Mouse (Mus musculus) forebrain, embryonic 14.5 days (tissue): ENCODE data around the gene Gm49369. TPM values are rescaled to one million over a fixed set of nuclear protein-coding genes. Genes with fewer than 3 reads are reported as not detected.
"Not testable (repeated sequence)": the region's sequence is repeated elsewhere in the genome, so short reads cannot be mapped to it uniquely, and the experiment has no call there.

Source experiments
- ATAC-seq: fragments of 200-750 bp; cut with Nextera tagmentation; 2 replicates; pipeline ENCODE4 v1.8.0; 2017; ENCODE audit warnings: mild to moderate bottlenecking, moderate library complexity
- DNase-seq: peaks from one replicate; pipeline ENCODE4 v3.0.0-alpha.2; 2015; ENCODE audit warnings: low spot score
- H3K27ac ChIP-seq: fragments of 300-500 bp; sonication (generic); 2 replicates; pipeline ENCODE4 v1.5.1; 2014; ENCODE audit warnings: low read depth, mild to moderate bottlenecking, control low read depth, low read length, moderate library complexity
- H3K27me3 ChIP-seq: fragments of 300-500 bp; sonication (generic); replicated peaks from 2 replicates; pipeline ENCODE4 v1.6.1; 2014; ENCODE audit warnings: low read length, control low read depth, mixed read lengths; ENCODE audit not compliant: control insufficient read depth, insufficient read depth
- H3K36me3 ChIP-seq: fragments of 300-500 bp; sonication (generic); 2 replicates; pipeline ENCODE4 v1.6.1; 2014; ENCODE audit warnings: low read length, control low read depth; ENCODE audit not compliant: control insufficient read depth, insufficient read depth
- H3K4me1 ChIP-seq: fragments of 300-500 bp; sonication (generic); 2 replicates; pipeline ENCODE4 v1.6.1; 2014; ENCODE audit warnings: antibody characterized with exemption, low read length, control low read depth; ENCODE audit not compliant: control insufficient read depth, insufficient read depth
- H3K4me2 ChIP-seq: fragments of 300-500 bp; sonication (generic); 2 replicates; pipeline ENCODE4 v1.6.1; 2014; ENCODE audit warnings: mild to moderate bottlenecking, control low read depth, low read length
- H3K4me3 ChIP-seq: fragments of 300-500 bp; sonication (generic); 2 replicates; pipeline ENCODE4 v1.5.1; 2014; ENCODE audit warnings: low read depth, low read length, control low read depth
- H3K9ac ChIP-seq: fragments of 300-500 bp; sonication (generic); 2 replicates; pipeline ENCODE4 v1.6.1; 2014; ENCODE audit warnings: mild to moderate bottlenecking, low read length, control low read depth, moderate library complexity
- H3K9me3 ChIP-seq: fragments of 300-500 bp; sonication (generic); replicated peaks from 2 replicates; pipeline ENCODE4 v1.6.1; 2016; ENCODE audit warnings: low read length, control low read depth, mixed read lengths; ENCODE audit not compliant: control insufficient read depth
- WGBS: fragments of 180-500 bp; shearing (Covaris S2); extraction: QIAGEN DNeasy Blood & Tissue Kit; methylation state at CpG from one replicate; pipeline ENCODE4 v1.1.7; 2014; 5-methylcytosine and 5-hydroxymethylcytosine counted together
- polyA plus RNA-seq: library from polyadenylated mRNA; unstranded; fragments of >200 nt; fragmentation: Nextera tagmentation; extraction: Ambion mirVana; gene quantifications from 2 replicates; pipeline ENCODE4 v1.2.1, GENCODE M21; 2014

Gene Gm49369
- polyA plus RNA-seq, 1 experiment from 2014 or later: not detected

DNA sequence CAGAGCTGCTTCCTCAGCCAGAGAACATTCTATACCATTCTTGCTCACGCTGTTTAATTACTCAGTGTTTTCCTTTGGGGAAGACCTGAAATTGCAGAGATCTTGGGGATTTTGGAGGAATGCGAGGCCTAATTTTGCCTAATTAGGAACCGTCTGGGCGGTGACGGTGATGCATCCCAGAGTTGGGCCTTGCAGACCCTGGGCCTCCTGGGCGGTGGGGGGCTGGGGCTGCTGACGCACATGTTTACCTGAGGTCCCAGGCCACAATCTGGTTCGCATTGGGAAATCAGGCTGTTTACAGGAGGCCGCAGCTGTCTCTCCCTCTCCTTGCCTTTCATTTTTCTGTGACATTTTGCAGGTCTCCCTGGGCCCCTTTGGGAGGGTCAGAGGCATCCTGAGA lies 49.7 kb downstream of the Gm49369 start:
- not testable (repeated sequence) for H3K4me3 ChIP-seq, H3K4me2 ChIP-seq, H3K9ac ChIP-seq, H3K9me3 ChIP-seq, H3K27me3 ChIP-seq, H3K36me3 ChIP-seq, H3K27ac ChIP-seq, DNase-seq, H3K4me1 ChIP-seq, ATAC-seq
- 57% methylated on average over 3 of the region's 9 CpGs for WGBS

DNA sequence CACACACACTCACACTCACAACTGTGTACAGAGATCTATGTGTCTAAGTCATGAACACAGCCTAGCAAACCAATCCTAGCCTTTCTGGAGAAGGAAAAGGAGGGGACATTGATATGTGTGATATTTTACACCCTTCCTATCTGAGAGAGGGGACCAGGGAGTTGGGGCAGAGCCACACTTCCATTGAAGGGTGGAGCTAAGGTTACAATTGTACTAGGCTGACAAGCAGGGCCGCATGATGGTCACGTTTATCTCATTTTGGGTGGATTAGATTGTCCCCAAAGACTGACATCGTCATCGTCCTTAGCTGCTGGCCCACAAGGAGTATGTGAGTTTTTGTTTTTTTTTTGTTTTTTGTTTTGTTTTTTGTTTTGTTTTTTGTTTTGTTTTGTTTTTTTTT lies 51.2 kb downstream of the Gm49369 start:
- H3K27me3 ChIP-seq: no peaks in the 10 kb centered on the region
- no peaks in the 10 kb centered on the region for H3K4me1 ChIP-seq
- no peak overlapping the region for H3K27ac ChIP-seq
- DNase-seq: no peak
- no peaks in the 10 kb centered on the region for H3K36me3 ChIP-seq
- 85% methylated on average over 4 of the region's 4 CpGs for WGBS
- no peak for ATAC-seq
- no peak overlapping the region for H3K9ac ChIP-seq
- no peaks in the 10 kb centered on the region for H3K9me3 ChIP-seq
- no peak overlapping the region for H3K4me2 ChIP-seq
- H3K4me3 ChIP-seq: no peak overlapping the region

DNA sequence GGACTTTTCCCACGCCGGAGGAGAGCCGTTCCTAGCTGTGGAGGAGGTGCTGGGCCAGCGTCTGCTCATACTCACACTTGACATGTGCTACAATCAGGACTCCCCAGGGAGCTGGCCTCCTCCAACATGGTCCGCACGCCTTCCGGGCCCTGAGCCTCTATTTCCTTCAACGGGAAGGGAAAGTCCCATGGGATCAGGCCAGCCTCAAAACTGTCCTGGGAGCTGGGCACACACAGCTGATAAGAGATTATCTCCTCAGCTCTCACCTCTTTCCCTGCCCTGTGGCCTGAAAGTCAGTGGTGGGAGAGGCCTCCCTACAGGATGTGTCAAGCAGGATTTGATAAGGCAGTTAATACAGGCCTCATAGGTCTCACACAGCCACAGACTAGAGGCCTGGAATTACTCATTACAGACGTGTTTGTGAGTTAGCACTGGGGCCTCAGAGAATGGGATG lies 52.2 kb downstream of the Gm49369 start:
- 89% methylated on average over 9 of the region's 9 CpGs for WGBS

DNA sequence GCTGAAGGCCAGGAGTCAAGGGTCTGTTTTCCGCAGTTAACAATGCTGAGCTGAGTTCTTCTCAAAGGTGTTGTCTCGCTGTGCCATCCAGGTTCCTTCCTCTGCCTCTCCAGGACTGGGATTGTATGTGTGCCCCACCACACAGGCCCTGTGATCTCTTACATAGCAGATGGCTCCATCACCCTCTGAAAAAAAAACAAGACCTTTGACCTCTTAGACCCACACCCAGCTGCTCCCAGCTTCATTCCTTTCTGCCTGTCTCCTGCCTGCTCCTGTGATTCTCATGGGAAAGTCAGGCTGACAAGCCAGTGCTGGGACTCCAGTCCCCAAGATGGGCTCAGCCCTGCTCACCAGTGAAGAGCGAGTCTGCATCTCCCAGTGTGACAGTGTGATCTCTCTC lies 54.0 kb downstream of the Gm49369 start:
- H3K27ac ChIP-seq: no peak overlapping the region
- 75% methylated on average over 3 of the region's 3 CpGs for WGBS
- no peak for ATAC-seq
- H3K27me3 ChIP-seq: no peaks in the 10 kb centered on the region
- no peak for DNase-seq
- H3K4me2 ChIP-seq: no peak overlapping the region
- no peaks in the 10 kb centered on the region for H3K4me1 ChIP-seq
- no peak overlapping the region for H3K9ac ChIP-seq
- H3K36me3 ChIP-seq: no peaks in the 10 kb centered on the region
- no peak overlapping the region for H3K4me3 ChIP-seq
- no peaks in the 10 kb centered on the region for H3K9me3 ChIP-seq

More for the DNA sequence above, 52.2 kb downstream of the Gm49369 start:
- ATAC-seq (no peak), DNase-seq (no peak)
- Histone ChIP-seq H3K9me3 (no peaks in the 10 kb centered on the region), H3K36me3 (no peaks in the 10 kb centered on the region), H3K4me3 (no peak overlapping the region), H3K27me3 (no peaks in the 10 kb centered on the region), H3K9ac (no peak overlapping the region), H3K4me2 (no peak overlapping the region), H3K27ac (no peak overlapping the region), H3K4me1 (no peaks in the 10 kb centered on the region)

DNA sequence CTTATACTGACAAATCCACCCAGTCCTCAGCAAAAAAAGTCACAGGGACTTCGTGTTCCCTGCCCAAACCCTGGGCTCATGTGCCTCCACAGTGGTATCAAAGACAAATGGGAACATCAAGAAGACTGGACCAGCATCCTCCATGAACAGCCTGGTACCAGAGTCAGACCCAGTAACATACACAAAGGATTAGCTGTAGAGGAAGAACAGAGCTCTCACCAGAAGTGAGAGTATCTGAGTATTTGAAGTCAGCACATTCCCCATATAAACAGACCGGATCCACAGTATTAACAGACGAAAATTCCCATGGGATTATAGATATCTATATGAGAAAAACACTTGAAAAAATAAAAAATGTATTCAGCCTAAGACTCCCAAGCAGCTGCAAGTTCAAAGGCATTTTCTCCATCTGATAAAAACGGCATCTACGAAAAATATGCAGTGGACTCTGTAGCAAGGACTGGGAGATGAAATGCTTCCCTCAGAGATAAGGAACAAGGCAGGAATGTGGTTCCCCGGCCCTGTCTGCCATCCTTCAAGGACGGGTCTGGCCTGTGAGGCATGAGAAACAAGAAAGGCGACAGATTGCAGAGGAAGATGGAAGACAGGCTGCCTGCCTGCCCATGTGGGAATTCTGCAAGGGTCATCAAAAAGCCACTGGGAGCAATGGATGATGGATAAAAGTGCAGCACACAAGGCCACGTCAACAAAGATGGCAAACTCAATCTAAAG lies 55.6 kb downstream of the Gm49369 start:
- no peaks in the 10 kb centered on the region for H3K27me3 ChIP-seq
- 75% methylated on average over 9 of the region's 9 CpGs for WGBS
- H3K9me3 ChIP-seq: no peaks in the 10 kb centered on the region
- H3K27ac ChIP-seq: no peak overlapping the region
- DNase-seq: no peak
- H3K4me3 ChIP-seq: no peak overlapping the region
- no peak overlapping the region for H3K4me2 ChIP-seq
- no peaks in the 10 kb centered on the region for H3K4me1 ChIP-seq
- no peak for ATAC-seq
- H3K9ac ChIP-seq: no peak overlapping the region
- no peaks in the 10 kb centered on the region for H3K36me3 ChIP-seq

DNA sequence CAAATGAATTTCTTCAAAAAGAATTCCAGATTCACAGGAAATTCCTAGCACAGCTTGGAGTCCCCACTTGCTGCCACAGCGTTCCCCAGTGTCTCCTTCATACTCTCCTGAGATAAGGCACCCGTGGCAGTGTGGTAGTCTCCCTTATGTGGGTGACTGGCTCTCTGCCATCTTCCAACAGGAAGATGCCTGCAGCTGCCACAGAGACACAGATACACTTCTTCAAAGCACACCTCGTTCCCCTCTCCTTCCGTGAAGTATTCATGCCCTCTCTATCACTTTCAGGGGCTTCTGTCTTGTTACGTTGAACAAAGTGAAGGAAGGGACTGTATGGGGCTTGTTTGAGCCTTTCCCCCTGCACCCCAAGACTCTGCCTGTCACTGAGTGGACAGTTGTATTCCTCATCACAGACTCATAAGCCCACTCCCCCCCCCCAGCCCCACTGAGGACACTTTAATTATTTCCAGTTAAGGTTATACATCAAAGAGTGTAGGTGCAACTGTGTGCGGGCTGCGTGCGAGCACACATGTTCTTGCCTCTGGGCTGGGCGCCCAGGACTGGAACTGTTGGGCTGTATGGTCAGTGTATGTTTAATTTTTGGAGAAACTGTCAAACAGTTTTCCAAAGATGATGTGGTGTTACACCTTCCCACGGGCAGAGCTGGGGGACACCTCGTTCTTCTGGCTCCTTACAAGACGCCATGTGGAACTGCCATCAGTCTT lies 58.9 kb downstream of the Gm49369 start:
- Histone ChIP-seq H3K4me2 (no peak overlapping the region), H3K4me3 (no peak overlapping the region), H3K36me3 (no peaks in the 10 kb centered on the region), H3K27me3 (no peaks in the 10 kb centered on the region), H3K27ac (no peak overlapping the region), H3K9me3 (no peaks in the 10 kb centered on the region), H3K4me1 (no peaks in the 10 kb centered on the region; the same call in 1 of the 2 replicates), H3K9ac (no peak overlapping the region)
- 89% methylated on average over 12 of the region's 12 CpGs for WGBS
- no peak for ATAC-seq
- no peak for DNase-seq

DNA sequence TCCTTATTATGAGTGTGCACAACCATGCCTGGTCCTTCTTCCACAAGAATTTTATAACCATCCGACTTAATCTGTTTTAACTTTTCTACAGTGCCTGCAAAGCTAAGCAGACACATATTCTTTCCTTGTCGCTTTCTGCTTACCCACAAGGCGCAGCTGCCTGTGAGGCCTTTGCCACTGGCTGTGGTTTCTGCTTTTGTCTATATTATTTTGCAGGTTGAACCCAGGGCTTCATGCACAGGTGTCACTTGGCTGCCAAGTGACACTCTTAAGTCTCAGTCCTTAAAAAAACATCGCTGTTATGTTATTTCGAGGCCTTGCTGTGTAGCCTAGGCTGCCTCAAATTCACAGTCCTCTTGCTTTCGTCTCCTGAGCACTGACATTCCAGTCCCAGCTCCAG lies 59.8 kb downstream of the Gm49369 start:
- no peak overlapping the region for H3K9ac ChIP-seq
- WGBS: 92% methylated on average over 6 of the region's 6 CpGs

DNA sequence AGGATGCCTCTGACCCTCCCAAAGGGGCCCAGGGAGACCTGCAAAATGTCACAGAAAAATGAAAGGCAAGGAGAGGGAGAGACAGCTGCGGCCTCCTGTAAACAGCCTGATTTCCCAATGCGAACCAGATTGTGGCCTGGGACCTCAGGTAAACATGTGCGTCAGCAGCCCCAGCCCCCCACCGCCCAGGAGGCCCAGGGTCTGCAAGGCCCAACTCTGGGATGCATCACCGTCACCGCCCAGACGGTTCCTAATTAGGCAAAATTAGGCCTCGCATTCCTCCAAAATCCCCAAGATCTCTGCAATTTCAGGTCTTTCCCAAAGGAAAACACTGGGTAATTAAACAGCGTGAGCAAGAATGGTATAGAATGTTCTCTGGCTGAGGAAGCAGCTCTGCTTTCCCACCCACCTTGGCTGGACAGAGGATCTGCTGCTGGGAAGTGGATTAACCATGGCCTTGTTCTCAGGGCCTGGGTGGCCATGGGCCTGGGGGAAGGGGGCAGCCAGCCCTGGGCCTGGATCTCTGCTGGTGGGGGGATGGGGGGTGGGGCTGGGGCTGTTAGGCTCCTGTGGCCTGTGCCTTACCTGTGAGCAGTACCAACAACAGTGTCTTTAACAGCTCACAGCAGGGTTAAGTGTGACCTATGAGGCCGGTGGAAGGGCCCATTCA lies 60.7 kb downstream of the Gm49369 start:
- H3K4me3 ChIP-seq, H3K4me2 ChIP-seq, DNase-seq, H3K9ac ChIP-seq, H3K36me3 ChIP-seq, H3K4me1 ChIP-seq, ATAC-seq, H3K27me3 ChIP-seq, H3K27ac ChIP-seq, H3K9me3 ChIP-seq: not testable (repeated sequence)
- WGBS: 17% methylated on average over 4 of the region's 10 CpGs

More for the DNA sequence above, 59.8 kb downstream of the Gm49369 start:
- Histone ChIP-seq H3K36me3 (no peaks in the 10 kb centered on the region), H3K9me3 (no peaks in the 10 kb centered on the region), H3K4me3 (no peak overlapping the region), H3K4me2 (no peak overlapping the region), H3K4me1 (no peaks in the 10 kb centered on the region; the same call in 1 of the 2 replicates), H3K27ac (no peak overlapping the region), H3K27me3 (no peaks in the 10 kb centered on the region)
- DNase-seq: no peak
- ATAC-seq: no peak
